Mouse (Mus musculus) layer of hippocampus, adult 9-11 months (tissue): ENCODE data around the gene Clk3.

Experiments used
- DNase-seq: peaks from one replicate; pipeline ENCODE4 v3.0.0; 2022

Gene Clk3

DNA sequence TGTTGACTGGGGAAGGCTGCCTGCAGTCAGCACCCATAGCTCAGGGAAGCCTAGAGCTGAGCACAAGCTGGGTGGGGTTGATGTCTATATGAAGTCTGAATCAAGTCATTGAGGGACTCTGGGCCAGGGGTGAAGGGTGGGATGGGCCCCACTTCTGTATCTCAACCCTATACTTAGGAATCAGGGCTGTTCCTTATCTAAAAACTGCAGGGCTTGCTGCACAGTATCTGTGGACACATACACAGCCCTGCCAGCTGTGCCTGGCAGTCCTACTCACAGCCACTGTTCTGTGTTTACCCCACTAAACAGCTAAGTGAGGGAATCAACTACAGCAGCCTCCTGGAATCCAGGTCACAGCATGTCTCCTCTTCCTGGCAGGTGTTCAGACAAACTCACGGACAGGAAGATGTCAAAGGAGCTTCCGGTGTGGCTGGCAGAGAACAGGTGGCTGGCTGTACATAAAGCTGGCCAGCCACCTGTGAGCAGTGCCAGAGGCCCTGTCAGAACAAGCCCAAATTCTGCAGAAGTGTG lies 3.9 kb upstream of the Clk3 start:
- no peak for DNase-seq

DNA sequence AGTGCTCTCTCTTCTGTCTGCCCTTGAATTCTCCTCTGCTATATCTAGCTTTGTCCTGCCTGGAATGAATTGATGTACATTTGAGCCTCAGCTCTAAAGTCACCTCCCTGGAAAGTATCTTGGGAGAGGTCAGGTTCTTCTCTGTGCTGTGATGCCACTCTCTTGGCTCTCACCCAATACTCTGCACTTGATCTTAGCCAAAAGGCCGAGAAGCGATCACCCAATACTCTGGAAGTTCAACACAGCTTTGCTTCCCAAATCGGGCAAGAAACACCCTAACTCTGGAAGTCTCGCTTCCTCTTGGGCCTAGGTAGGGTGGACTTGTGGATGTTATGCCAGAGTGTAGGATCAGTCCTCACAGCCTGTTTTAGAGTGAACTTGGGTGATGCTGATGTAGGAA lies 1.6 kb upstream of the Clk3 start:
- DNase-seq = no peak

- DNase-seq = no peak
These were observed 771 bp upstream of the Clk3 start for GRCm38 (mm10) chr9:57766431-57766830.

DNA sequence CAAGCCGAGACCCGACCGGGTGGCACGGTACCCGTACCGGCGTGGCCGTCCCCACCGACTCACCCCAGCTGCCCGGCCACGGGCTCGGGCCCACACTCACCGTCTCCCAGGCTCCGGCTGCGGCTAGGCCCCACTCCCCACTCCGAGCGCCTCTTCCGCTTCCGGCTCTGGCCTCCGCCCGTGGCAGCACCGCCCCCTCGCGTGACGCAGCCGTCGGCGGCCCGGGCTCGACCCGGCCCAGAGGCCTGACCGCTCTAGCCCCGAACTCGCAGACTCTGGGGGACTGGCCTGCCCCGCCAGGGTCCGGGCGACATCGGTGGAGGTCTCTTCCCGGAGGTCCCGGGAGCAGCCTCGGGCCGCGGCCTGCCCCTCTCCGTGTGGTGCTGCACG lies 691 bp downstream of the Clk3 start:
- DNase-seq = peak; percentile 92

- DNase-seq = peak; percentile 73
These were observed 1.3 kb downstream of the Clk3 start for GRCm38 (mm10) chr9:57764147-57764973.

DNA sequence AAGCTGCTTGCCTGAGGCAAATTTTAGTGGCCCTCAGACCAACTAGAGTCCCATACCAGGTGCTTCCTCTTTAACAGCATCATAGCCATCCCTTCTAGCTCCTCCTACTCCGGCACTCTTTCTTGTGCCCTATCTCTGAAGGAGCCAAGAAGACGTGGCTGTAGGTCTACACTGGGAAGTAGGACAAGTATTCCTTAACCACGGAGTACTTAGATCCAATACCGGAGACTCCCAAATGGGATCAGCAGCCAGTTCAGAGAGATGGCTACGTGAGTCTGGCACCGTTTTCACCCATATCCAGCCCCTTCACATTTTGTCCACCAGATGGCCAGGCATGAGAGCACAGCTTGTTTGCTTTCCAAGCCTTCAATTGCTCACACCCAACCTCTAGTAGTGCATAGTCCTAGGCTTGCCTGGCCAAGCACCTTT lies 3.1 kb downstream of the Clk3 start:
- peak; percentile 34 for DNase-seq

DNA sequence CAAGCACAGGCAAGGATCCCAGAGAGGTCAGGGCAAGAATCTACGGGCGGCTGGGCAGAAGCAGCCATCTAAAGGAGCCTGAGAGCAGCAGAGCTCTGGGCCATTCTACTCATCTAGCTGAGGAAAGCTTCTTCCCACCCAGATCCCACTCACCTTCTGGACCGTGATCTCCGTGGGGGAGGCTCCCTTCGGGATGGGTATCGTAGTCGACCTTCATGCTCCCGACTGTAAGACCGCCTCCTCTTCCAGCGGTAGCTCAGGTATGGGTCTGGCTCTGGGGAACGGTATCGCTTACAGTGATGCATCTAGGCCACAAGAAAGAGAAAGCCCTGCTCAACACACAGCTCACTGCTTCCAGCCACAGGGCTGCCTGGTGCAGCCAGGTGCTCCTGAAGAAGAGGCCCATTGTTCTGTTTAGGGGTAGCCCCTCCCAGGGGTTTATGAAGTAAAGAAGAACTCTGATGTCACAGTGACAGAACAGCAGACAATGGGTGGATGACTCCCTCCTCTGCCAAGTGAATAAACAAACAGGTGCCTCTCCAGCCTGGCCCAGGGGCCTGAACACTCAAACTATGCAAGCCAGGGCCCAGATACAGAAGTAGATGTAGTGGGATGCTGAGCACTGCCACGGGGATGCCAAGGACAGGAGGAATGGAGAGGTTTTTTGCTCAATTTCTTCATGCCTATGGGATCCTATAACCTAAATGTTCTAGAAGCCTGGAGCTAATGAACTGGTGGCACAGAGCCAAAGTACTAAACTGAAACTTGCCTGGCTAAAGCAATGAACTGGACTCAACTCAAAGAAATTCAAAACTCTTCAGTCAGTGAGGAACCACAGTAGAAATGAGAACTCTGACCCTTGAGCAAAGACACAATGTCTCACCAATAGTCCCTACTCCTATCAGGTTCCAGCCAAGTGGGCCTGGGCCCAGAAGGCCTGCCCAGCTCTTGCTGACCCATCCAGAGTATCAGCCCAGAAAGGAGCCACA lies 3.8 kb downstream of the Clk3 start:
- peak; percentile 47 for DNase-seq

DNA sequence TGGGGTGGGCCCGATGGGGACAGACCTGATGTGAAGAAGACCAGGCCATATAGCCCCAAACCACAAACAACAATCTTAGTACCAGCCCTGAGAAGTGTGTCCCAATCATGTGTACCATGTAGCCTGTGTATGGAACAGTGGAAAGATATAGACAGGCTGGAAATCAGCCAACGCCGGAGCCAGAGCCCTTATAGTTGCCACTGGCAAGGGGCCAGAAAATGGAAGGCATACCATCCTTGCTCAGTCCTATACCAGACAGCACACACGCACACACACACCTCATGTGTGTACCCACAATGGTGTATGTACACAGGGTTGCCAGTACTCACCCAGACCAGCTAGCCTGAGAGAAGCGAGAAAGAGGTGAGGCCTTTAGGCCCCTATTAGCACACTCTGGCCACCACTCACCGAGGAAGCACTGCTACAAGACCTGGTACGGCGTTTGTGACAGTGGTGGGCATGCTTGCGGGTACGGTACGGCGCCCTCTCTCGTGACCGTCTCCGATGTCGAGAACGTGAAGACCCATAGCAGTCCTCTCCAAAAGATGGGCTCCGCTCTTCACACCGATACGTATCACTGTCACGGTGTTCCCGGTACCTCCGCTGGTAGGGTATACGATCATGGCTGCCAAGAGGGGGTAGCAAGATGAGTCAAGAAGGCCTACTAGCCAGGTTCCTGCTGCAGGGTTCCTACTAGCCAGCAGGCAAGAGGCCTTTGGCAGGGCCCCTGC lies 5.1 kb downstream of the Clk3 start:
- DNase-seq = no peak

- peak; percentile 61 for DNase-seq
These were observed 6.4 kb downstream of the Clk3 start for GRCm38 (mm10) chr9:57759289-57759688.

- peak; percentile 82 for DNase-seq
These were observed 7.1 kb downstream of the Clk3 start for GRCm38 (mm10) chr9:57758528-57758927.

GRCm38 (mm10) chr9:57757578-57757977 lies 8.1 kb downstream of the Clk3 start:
- DNase-seq = no peak

GRCm38 (mm10) chr9:57750901-57751300 lies 14.8 kb downstream of the Clk3 start:
- DNase-seq = no peak

DNA sequence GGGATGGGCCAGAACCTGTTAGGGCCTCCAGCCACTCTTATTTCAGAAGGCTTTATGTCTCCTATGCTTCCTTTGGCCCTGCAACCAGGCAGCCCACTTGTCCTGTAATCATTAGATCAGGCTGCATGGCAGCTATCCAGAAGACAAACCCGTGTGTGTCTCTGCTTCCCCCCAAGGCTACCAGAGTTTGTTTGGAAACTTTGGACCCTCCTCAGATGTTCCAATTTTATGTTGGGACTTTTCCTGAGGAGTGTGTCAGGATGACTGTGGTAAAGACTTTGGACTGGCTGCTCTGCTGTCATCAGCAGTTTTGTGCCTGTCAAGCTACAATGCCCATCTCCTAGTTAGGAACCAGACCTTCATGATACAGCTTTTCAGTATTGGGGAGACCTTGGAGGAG lies 16.8 kb downstream of the Clk3 start:
- DNase-seq = no peak

DNA sequence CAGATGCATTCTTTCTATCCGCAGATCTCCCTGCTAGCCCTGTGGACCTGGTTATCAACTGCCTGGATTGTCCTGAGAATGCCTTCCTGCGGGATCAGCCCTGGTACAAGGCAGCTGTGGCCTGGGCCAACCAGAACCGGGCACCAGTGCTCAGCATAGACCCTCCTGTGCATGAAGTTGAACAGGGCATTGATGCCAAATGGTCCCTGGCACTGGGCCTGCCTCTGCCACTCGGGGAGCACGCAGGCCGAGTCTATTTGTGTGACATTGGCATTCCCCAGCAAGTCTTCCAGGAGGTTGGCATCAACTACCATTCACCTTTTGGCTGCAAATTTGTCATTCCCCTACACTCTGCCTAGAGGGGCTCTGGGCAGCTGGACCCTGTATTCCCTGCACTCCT lies 17.5 kb downstream of the Clk3 start:
- DNase-seq = no peak

GRCm38 (mm10) chr9:57747067-57747466 lies 18.6 kb downstream of the Clk3 start:
- DNase-seq = no peak

DNA sequence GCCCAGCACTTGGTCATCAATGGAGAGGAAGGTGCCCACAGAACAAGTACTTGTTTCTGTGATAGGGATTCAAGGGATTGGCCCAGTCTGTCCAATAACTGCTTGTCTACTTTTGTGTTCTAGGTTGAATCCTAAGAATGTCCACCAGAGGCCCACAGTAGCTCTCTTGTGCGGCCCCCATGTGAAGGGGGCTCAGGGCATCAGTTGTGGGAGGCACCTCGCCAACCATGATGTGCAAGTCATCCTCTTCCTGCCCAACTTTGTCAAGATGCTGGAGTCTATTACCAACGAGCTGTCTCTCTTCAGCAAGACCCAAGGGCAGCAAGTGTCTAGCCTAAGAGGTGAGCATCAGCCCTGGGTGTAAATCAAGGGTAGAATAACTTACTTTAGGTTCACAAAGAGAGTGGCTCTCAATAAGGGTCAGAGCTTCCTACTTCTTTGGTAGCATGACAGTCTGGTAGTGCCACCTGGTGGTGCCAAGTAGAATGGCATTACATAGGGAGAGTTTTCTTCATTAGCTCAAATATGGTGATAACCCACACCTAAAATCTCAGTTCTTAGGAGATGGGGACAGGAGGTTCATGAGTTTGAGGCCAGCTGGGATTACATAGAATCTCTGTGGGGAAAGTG lies 21.1 kb downstream of the Clk3 start:
- DNase-seq = no peak

GRCm38 (mm10) chr9:57739863-57740262 lies 25.8 kb downstream of the Clk3 start:
- no peak for DNase-seq

DNA sequence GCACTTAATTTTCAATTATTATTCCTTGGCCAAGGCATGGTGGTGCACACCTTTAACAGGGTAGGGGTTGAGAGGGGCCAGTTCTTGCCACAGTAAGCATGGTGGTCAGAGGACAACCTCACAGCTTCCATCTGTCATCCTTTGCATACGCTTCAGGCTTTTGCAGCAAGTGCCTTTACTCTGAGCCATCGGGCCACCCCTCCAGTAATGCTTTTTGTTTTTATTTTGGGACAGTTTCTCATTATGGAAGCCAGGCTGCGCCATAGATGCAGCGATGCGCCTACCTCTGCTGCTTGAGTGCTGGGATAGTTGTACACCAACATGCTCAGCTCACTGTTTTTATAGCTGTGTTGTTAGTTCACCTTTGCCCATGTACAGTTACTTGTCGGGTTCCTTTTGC lies 32.1 kb downstream of the Clk3 start:
- no peak for DNase-seq

DNA sequence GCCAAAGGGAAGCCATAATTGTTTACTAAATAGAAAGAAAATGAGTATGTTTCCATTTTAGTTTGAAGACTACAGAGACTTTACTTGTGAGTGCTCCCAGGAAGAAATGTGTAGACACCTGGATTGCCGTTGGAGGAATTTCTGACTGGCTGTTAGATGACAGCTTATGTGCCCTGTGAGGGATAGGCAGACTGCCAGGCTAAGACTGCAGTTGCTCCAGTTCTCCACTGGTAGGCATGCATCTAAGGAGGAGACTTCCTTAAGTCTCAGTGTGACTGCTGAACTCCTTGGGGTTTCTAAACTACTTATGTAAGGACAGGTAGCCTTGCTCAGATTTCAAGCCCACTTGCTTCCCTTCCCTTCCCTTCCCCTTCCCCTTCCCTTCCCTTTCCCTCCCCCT lies 37.3 kb downstream of the Clk3 start:
- DNase-seq = no peak

DNA sequence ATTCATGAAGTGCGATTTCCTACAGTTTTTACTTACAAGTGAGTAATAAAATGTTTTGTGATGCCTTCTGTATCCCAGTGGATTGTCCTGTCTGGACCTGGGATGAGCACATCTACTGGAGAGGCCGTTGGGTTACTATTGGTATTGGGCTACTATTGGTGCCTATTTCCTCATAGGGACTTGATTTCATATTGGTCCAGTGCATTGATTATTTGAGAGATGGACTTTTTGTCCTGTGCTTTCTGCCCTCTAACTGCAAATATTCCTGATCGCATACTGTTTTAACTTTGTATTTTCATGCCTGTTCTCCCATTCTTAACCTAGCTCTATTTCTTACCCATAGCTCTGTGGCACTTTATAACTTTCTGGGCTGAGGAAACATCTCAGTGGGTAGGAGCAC lies 41.0 kb downstream of the Clk3 start:
- no peak for DNase-seq

- no peak for DNase-seq
These were observed 41.9 kb downstream of the Clk3 start for GRCm38 (mm10) chr9:57723796-57724195.

- DNase-seq = peak; percentile 44
These were observed 42.3 kb downstream of the Clk3 start for GRCm38 (mm10) chr9:57723315-57723715.
